Mouse (Mus musculus): ENCODE measurements around the gene Gm49354. TPM values are rescaled to one million over a fixed set of nuclear protein-coding genes. Genes with fewer than 3 reads are reported as not detected.

The Gm49354 gene
- polyA plus RNA-seq, 1 experiment from 2014 or later, result not detected

GRCm38 (mm10) chr13:59770847-59771246, 11.2 kb downstream of the Gm49354 start:
- H3K4me3 ChIP-seq (ENCODE audit: low read depth, low read length), result peak overlapping the region; percentile 85
- WGBS, result 75% methylated on average over 9 of the region's 9 CpGs

DNA sequence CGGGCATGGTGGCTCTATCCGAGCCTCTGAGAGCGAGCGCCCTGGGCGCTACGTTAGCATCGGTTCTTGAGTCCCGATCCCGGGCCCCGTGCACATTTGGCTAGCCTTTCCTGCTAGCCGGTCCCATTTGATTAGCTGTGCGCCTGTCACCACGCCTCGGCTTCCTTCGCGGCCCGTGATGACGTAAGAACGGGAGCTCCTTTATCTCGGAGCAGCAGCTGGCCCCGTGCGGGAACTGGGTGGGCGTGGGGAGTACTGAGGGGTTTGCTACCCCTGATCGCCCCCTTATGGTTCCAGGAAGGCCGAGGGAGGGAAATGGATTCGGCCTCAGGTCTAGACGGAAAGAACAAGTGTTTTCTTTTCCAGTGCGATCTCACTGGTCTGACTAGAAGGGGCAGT, 11.9 kb downstream of the Gm49354 start:
- Histone ChIP-seq H3K9me3 (ENCODE audit: control insufficient read depth, low read length) (no peaks in the 10 kb centered on the region), H3K4me2 (replicated peaks; ENCODE audit: low read depth, low read length) (peak overlapping the region; percentile 62), H3K4me1 (replicated peaks; ENCODE audit: control insufficient read depth, insufficient read depth, low read length) (peaks cover 9% of the 10 kb centered on the region), H3K4me3 (ENCODE audit: low read depth, low read length) (peak overlapping the region; percentile 85), H3K27me3 (ENCODE audit: control insufficient read depth, insufficient read depth, low read length) (no peaks in the 10 kb centered on the region), H3K36me3 (ENCODE audit: control insufficient read depth, insufficient read depth, low read length) (no peaks in the 10 kb centered on the region), H3K9ac (ENCODE audit: low read depth, low read length) (peak overlapping the region; percentile 69), H3K27ac (ENCODE audit: low read depth, low read length) (peak overlapping the region; percentile 97)
- peak; percentile 91 for DNase-seq (ENCODE audit: low spot score)
- peak; percentile 93 for ATAC-seq (ENCODE audit: low FRiP score)
- WGBS, result 0% methylated on average over 28 of the region's 28 CpGs

More at GRCm38 (mm10) chr13:59770847-59771246, 11.2 kb downstream of the Gm49354 start:
- ATAC-seq (ENCODE audit: low FRiP score) (no peak), DNase-seq (ENCODE audit: low spot score) (no peak)
- H3K9me3 ChIP-seq (ENCODE audit: control insufficient read depth, low read length), result no peaks in the 10 kb centered on the region
- H3K4me1 ChIP-seq (replicated peaks; ENCODE audit: control insufficient read depth, insufficient read depth, low read length), result peaks cover 9% of the 10 kb centered on the region
- no peaks in the 10 kb centered on the region for H3K27me3 ChIP-seq (ENCODE audit: control insufficient read depth, insufficient read depth, low read length)
- peak overlapping the region; percentile 69; the same call in 1 of the 2 replicates for H3K9ac ChIP-seq (ENCODE audit: low read depth, low read length)
- no peaks in the 10 kb centered on the region for H3K36me3 ChIP-seq (ENCODE audit: control insufficient read depth, insufficient read depth, low read length)
- H3K27ac ChIP-seq (ENCODE audit: low read depth, low read length), result peak overlapping the region; percentile 97
- H3K4me2 ChIP-seq (replicated peaks; ENCODE audit: low read depth, low read length), result peak overlapping the region; percentile 62

GRCm38 (mm10) chr13:59769296-59770163, 12.5 kb downstream of the Gm49354 start, which contains the start of gene Isca1:
Gene Isca1, minus strand, starts transcription at chr13:59769810.
- under 1% methylated on average over 86 of the region's 91 CpGs for WGBS

GRCm38 (mm10) chr13:59768531-59768930, 13.5 kb downstream of the Gm49354 start:
- Histone ChIP-seq H3K4me1 (replicated peaks; ENCODE audit: control insufficient read depth, insufficient read depth, low read length) (peaks cover 9% of the 10 kb centered on the region), H3K36me3 (ENCODE audit: control insufficient read depth, insufficient read depth, low read length) (no peaks in the 10 kb centered on the region), H3K9me3 (ENCODE audit: control insufficient read depth, low read length) (no peaks in the 10 kb centered on the region), H3K27ac (ENCODE audit: low read depth, low read length) (no peak overlapping the region), H3K4me2 (replicated peaks; ENCODE audit: low read depth, low read length) (peak overlapping the region; percentile 74), H3K9ac (ENCODE audit: low read depth, low read length) (peak overlapping the region; percentile 77; the same call in 1 of the 2 replicates), H3K4me3 (ENCODE audit: low read depth, low read length) (peak overlapping the region; percentile 85), H3K27me3 (ENCODE audit: control insufficient read depth, insufficient read depth, low read length) (no peaks in the 10 kb centered on the region)
- ATAC-seq (ENCODE audit: low FRiP score) (no peak), DNase-seq (ENCODE audit: low spot score) (no peak)
- WGBS, result 44% methylated on average over 13 of the region's 13 CpGs

More at GRCm38 (mm10) chr13:59769296-59770163, 12.5 kb downstream of the Gm49354 start, which contains the start of gene Isca1:
- Histone ChIP-seq H3K9me3 (ENCODE audit: control insufficient read depth, low read length) (no peaks in the 10 kb centered on the region), H3K9ac (ENCODE audit: low read depth, low read length) (peak within 1 kb of the TSS; percentile 77), H3K4me1 (replicated peaks; ENCODE audit: control insufficient read depth, insufficient read depth, low read length) (peaks cover 9% of the 10 kb centered on the region), H3K4me3 (ENCODE audit: low read depth, low read length) (peak within 1 kb of the TSS; percentile 85), H3K27me3 (ENCODE audit: control insufficient read depth, insufficient read depth, low read length) (no peaks in the 10 kb centered on the region), H3K27ac (ENCODE audit: low read depth, low read length) (peak within 1 kb of the TSS; percentile 97), H3K4me2 (replicated peaks; ENCODE audit: low read depth, low read length) (peak within 1 kb of the TSS; percentile 74), H3K36me3 (ENCODE audit: control insufficient read depth, insufficient read depth, low read length) (no peaks in the 10 kb centered on the region)
- ATAC-seq (ENCODE audit: low FRiP score) (peak; percentile 99), DNase-seq (ENCODE audit: low spot score) (peak; percentile 99)

- no peak overlapping the region for H3K9ac ChIP-seq (ENCODE audit: low read depth, low read length)
- ATAC-seq (ENCODE audit: low FRiP score) (no peak), DNase-seq (ENCODE audit: low spot score) (no peak)
- 83% methylated on average over 11 of the region's 11 CpGs for WGBS
- H3K4me2 ChIP-seq (replicated peaks; ENCODE audit: low read depth, low read length), result no peak overlapping the region
- H3K27me3 ChIP-seq (ENCODE audit: control insufficient read depth, insufficient read depth, low read length), result no peaks in the 10 kb centered on the region
- peaks cover 9% of the 10 kb centered on the region for H3K4me1 ChIP-seq (replicated peaks; ENCODE audit: control insufficient read depth, insufficient read depth, low read length)
- H3K4me3 ChIP-seq (ENCODE audit: low read depth, low read length), result no peak overlapping the region
- H3K9me3 ChIP-seq (ENCODE audit: control insufficient read depth, low read length), result no peaks in the 10 kb centered on the region
- H3K36me3 ChIP-seq (ENCODE audit: control insufficient read depth, insufficient read depth, low read length), result no peaks in the 10 kb centered on the region
- no peak overlapping the region for H3K27ac ChIP-seq (ENCODE audit: low read depth, low read length)
These were observed 15.1 kb downstream of the Gm49354 start for GRCm38 (mm10) chr13:59766786-59767515.

DNA sequence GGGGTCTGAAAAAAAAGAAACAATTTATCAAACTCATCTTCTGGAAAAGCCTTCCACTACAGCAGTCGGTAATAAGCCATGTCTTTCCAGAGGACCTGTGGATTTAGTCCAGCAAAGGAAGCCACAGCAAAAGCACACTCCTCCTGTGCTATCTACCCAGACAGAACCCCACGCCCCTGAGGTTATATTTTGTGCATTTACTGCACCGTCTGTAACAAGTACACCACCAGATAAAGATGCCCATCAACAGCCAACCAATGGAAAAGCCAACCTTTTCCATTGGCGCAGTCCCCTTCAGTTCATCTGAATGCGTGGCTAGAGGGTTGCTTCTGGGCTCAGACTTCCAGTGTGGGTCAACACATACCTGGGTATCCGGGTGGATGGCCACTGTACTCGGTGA, 19.3 kb downstream of the Gm49354 start:
- no peak for ATAC-seq (ENCODE audit: low FRiP score)
- Histone ChIP-seq H3K27ac (ENCODE audit: low read depth, low read length) (no peak overlapping the region), H3K4me2 (replicated peaks; ENCODE audit: low read depth, low read length) (no peak overlapping the region), H3K4me1 (replicated peaks; ENCODE audit: control insufficient read depth, insufficient read depth, low read length) (peaks cover 6% of the 10 kb centered on the region), H3K9ac (ENCODE audit: low read depth, low read length) (no peak overlapping the region), H3K4me3 (ENCODE audit: low read depth, low read length) (no peak overlapping the region), H3K27me3 (ENCODE audit: control insufficient read depth, insufficient read depth, low read length) (no peaks in the 10 kb centered on the region), H3K9me3 (ENCODE audit: control insufficient read depth, low read length) (no peaks in the 10 kb centered on the region), H3K36me3 (ENCODE audit: control insufficient read depth, insufficient read depth, low read length) (0 out of 2 replicates have a peak, but pooled peaks cover 2% of the 10 kb centered on the region)
- 93% methylated on average over 7 of the region's 7 CpGs for WGBS
- no peak for DNase-seq (ENCODE audit: low spot score)

DNA sequence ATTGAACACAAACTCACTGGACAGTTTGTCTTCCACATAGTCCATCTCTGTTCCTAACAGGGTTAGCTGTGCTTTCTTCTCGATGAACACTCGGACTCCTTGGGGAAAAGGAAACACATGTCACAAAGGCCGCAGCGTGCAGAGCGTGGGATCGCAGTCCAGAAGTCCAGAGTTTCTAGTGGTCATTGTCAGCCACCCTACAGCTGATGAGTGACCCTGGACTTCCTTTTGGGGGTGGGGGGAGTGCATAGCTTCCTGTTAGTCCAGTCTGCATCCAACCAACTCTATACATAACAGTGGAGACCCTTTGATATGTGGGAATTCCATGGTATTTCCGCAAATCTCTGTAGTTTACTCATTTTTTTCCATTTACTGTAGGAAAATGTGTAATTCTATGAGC, 25.1 kb downstream of the Gm49354 start:
- Histone ChIP-seq H3K4me1 (replicated peaks; ENCODE audit: control insufficient read depth, insufficient read depth, low read length) (no peaks in the 10 kb centered on the region), H3K9me3 (ENCODE audit: control insufficient read depth, low read length) (no peaks in the 10 kb centered on the region), H3K4me2 (replicated peaks; ENCODE audit: low read depth, low read length) (no peak overlapping the region), H3K4me3 (ENCODE audit: low read depth, low read length) (no peak overlapping the region), H3K27ac (ENCODE audit: low read depth, low read length) (no peak overlapping the region), H3K9ac (ENCODE audit: low read depth, low read length) (no peak overlapping the region), H3K36me3 (ENCODE audit: control insufficient read depth, insufficient read depth, low read length) (0 out of 2 replicates have a peak, but pooled peaks cover 8% of the 10 kb centered on the region), H3K27me3 (ENCODE audit: control insufficient read depth, insufficient read depth, low read length) (no peaks in the 10 kb centered on the region)
- ATAC-seq (ENCODE audit: low FRiP score), result no peak
- no peak for DNase-seq (ENCODE audit: low spot score)
- WGBS, result 88% methylated on average over 7 of the region's 7 CpGs

DNA sequence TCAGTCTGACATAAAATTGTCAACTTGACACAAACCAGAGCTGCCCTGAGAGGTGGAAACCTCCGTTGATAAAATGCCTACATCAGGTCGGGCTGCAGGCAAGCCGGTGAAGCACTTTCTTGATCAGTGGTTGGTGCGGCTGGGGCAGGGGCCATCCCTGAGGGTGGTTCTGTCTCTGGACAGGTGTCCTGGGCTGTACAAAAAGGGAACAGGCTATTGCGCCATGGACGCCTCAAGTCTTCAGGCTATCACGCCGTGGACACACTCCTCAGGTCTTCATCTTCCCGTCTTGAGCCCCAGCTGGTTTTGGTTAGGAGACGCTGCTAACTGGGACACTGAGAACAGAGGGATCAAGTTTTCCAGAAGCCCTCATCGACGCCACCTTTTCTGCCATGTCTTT, 31.7 kb downstream of the Gm49354 start:
- H3K9ac ChIP-seq (ENCODE audit: low read depth, low read length), result no peak overlapping the region
- no peak overlapping the region for H3K27ac ChIP-seq (ENCODE audit: low read depth, low read length)
- ATAC-seq (ENCODE audit: low FRiP score) (no peak), DNase-seq (ENCODE audit: low spot score) (no peak)
- no peaks in the 10 kb centered on the region for H3K27me3 ChIP-seq (ENCODE audit: control insufficient read depth, insufficient read depth, low read length)
- H3K4me3 ChIP-seq (ENCODE audit: low read depth, low read length), result no peak overlapping the region
- no peaks in the 10 kb centered on the region for H3K9me3 ChIP-seq (ENCODE audit: control insufficient read depth, low read length)
- H3K36me3 ChIP-seq (ENCODE audit: control insufficient read depth, insufficient read depth, low read length), result 0 out of 2 replicates have a peak, but pooled peaks cover 3% of the 10 kb centered on the region
- 80% methylated on average over 12 of the region's 12 CpGs for WGBS
- H3K4me2 ChIP-seq (replicated peaks; ENCODE audit: low read depth, low read length), result no peak overlapping the region
- no peaks in the 10 kb centered on the region for H3K4me1 ChIP-seq (replicated peaks; ENCODE audit: control insufficient read depth, insufficient read depth, low read length)

All from hindbrain, embryonic 11.5 days (tissue).